Mouse (Mus musculus): Measurements from ENCODE around the gene Pyroxd2.

- no peak for TF ChIP-seq CTCF (IDR thresholded peaks at IDR 0.05; ENCODE audit: insufficient read depth, low read length)
- TF ChIP-seq POLR2A (IDR thresholded peaks at IDR 0.05; ENCODE audit: borderline replicate concordance, extremely low read depth, low read depth, low read length): no peak
Observed at GRCm38 (mm10) chr19:42725973-42726350, 26.6 kb downstream of the Pyroxd2 start.
